Mouse (Mus musculus) intestine, embryonic 16.5 days (tissue): ENCODE results near the gene E2f2. TPM values are rescaled to one million over a fixed set of nuclear protein-coding genes. Genes with fewer than 3 reads are reported as not detected.

Experiments used
- ATAC-seq: fragments of 200-750 bp; cut with Nextera tagmentation; 2 replicates; pipeline ENCODE4 v1.8.0; 2017; ENCODE audit warnings: moderate TSS enrichment, moderate library complexity
- H3K27ac ChIP-seq: fragments of 300-500 bp; sonication (generic); 2 replicates; pipeline ENCODE4 v1.5.1; 2014; ENCODE audit warnings: mild to moderate bottlenecking, low read length
- H3K27me3 ChIP-seq: fragments of 300-500 bp; sonication (generic); replicated peaks from 2 replicates; pipeline ENCODE4 v1.6.1; 2014; ENCODE audit warnings: low read length, control low read depth, mixed read lengths; ENCODE audit not compliant: control insufficient read depth, insufficient read depth
- H3K36me3 ChIP-seq: fragments of 300-500 bp; sonication (generic); 2 replicates; pipeline ENCODE4 v1.6.1; 2014; ENCODE audit warnings: low read length, control low read depth; ENCODE audit not compliant: control insufficient read depth, insufficient read depth
- H3K4me1 ChIP-seq: fragments of 300-500 bp; sonication (generic); 2 replicates; pipeline ENCODE4 v1.6.1; 2014; ENCODE audit warnings: low read length, control low read depth, mixed read lengths; ENCODE audit not compliant: control insufficient read depth, insufficient read depth
- H3K4me2 ChIP-seq: fragments of 300-500 bp; sonication (generic); 2 replicates; pipeline ENCODE4 v1.6.1; 2014; ENCODE audit warnings: low read depth, low read length, control low read depth
- H3K4me3 ChIP-seq: fragments of 300-500 bp; sonication (generic); 2 replicates; pipeline ENCODE4 v1.5.1; 2014; ENCODE audit warnings: mild to moderate bottlenecking, low read length
- H3K9ac ChIP-seq: fragments of 300-500 bp; sonication (generic); 2 replicates; pipeline ENCODE4 v1.6.1; 2014; ENCODE audit warnings: low read depth, low read length
- H3K9me3 ChIP-seq: fragments of 300-500 bp; sonication (generic); 2 replicates; pipeline ENCODE4 v1.6.1; 2016; ENCODE audit warnings: low read length, control low read depth; ENCODE audit not compliant: control insufficient read depth
- WGBS: fragments of 180-500 bp; shearing (Covaris S2); extraction: QIAGEN DNeasy Blood & Tissue Kit; methylation state at CpG from one replicate; pipeline ENCODE4 v1.1.7; 2014; 5-methylcytosine and 5-hydroxymethylcytosine counted together
- polyA plus RNA-seq: library from polyadenylated mRNA; unstranded; fragments of >200 nt; fragmentation: Nextera tagmentation; extraction: Ambion mirVana; gene quantifications from 2 replicates; pipeline ENCODE4 v1.2.1, GENCODE M21; 2015

E2f2 gene
- polyA plus RNA-seq, 1 experiment from 2014 or later, result 9.3 TPM

- Histone ChIP-seq H3K27me3 (no peaks in the 10 kb centered on the region), H3K27ac (peak overlapping the region; percentile 97), H3K4me2 (peak overlapping the region; percentile 96), H3K9ac (peak overlapping the region; percentile 80), H3K9me3 (no peaks in the 10 kb centered on the region; the same call in 1 of the 2 replicates), H3K4me3 (peak overlapping the region; percentile 54), H3K36me3 (no peaks in the 10 kb centered on the region), H3K4me1 (peaks cover 27% of the 10 kb centered on the region)
- ATAC-seq, result peak; percentile 29; the same call in 1 of the 2 replicates
- WGBS, result 7% methylated on average over 15 of the region's 15 CpGs
Observed at GRCm38 (mm10) chr4:136134418-136134977, 37.7 kb upstream of the E2f2 start.

DNA sequence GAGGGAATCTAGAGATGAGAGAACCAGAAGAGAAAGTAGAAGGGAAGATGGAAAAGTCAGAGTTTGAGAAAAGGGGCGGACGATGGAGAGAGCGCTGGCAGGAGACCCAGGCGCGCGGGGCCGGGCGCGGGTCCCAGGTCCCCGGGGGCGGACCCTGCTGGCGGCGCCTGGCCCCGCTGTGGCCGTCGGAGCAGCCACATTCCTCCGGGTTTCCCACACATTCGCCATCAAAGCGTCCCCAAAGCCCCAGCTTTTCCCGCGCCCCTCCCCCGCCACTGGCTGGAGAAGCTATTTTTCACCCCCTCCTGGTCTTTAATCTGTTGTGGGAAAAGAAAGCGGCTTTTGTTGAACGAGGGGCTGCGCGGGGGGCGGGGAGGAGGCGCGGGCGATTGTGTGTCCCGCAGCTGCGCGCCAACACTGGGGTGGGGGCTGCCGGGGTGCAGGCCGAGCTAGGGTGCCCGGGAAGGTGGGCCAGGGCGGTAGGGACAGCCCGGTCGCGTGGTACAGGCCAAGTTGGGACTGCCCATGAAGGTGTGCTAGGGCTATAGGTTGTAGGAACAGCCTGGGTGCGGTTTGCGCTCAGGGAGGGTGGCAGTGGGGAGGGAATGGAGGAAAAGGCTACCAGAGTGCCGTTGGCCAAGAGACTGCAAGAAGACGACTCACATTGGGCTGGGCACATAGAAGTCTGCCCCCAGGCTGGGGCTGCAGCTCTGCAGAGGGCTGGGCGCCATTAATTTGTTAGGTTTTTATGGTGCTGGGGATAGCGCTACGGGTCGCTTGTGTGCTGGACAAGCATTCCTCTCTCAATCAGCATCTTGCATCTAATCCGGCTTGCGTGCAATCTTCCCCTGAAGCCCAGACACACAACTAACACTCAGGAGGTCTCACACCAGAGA, 37.0 kb upstream of the E2f2 start:
- H3K9me3 ChIP-seq, result no peaks in the 10 kb centered on the region
- H3K27ac ChIP-seq, result peak overlapping the region; percentile 97
- H3K4me2 ChIP-seq, result peak overlapping the region; percentile 96
- 3% methylated on average over 50 of the region's 50 CpGs for WGBS
- H3K4me3 ChIP-seq, result peak overlapping the region; percentile 54
- H3K36me3 ChIP-seq, result no peaks in the 10 kb centered on the region
- peak overlapping the region; percentile 80 for H3K9ac ChIP-seq
- peak; percentile 72 for ATAC-seq
- no peaks in the 10 kb centered on the region for H3K27me3 ChIP-seq
- peaks cover 32% of the 10 kb centered on the region for H3K4me1 ChIP-seq

- H3K9ac ChIP-seq, result peak overlapping the region; percentile 80
- H3K27ac ChIP-seq, result peak overlapping the region; percentile 97
- H3K4me1 ChIP-seq, result peaks cover 38% of the 10 kb centered on the region
- no peaks in the 10 kb centered on the region for H3K9me3 ChIP-seq
- H3K36me3 ChIP-seq, result no peaks in the 10 kb centered on the region
- 43% methylated on average over 9 of the region's 9 CpGs for WGBS
- ATAC-seq, result no peak
- peak overlapping the region; percentile 54; the same call in 1 of the 2 replicates for H3K4me3 ChIP-seq
- H3K4me2 ChIP-seq, result peak overlapping the region; percentile 96
- H3K27me3 ChIP-seq, result no peaks in the 10 kb centered on the region
Observed at GRCm38 (mm10) chr4:136135874-136136728, 36.1 kb upstream of the E2f2 start.

DNA sequence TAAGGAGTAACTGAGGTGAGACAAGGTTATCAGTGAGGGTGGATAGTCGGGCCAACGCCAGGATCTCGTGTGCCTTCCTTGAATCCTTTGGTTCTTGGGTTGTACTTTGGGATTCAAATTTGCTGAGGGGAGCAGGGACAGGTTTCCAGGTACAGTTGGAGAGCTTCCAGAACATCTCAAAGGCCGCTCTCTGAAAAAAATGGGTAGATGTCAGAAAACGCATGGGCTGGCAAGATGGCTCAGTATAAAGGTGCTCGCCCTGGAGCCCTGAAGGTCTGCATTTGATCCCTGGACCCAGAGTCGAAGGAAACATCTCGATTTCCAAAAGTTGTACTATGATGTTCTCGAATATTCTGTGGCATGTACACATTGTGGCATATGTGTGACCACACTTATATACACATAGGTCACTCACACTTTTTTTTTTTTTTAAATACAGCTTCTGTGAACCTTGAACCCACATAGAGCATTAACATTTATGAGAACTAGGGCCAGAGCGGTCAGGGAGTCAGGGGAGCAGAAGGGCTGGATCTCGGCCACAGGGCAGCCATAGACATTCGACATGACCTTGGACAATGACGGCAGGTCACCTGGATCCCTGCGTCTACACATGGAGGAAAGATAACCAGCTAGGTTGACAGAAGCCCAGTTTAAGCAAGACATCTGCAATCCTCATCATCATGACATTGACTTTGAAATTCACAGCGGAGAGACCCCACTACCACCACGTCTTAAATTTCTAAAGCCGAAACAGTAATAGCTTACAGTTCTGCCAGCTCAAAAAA, 32.7 kb upstream of the E2f2 start:
- WGBS, result 57% methylated on average over 17 of the region's 17 CpGs
- Histone ChIP-seq H3K4me2 (peak overlapping the region; percentile 52; the same call in 1 of the 2 replicates), H3K27ac (peak overlapping the region; percentile 95), H3K9me3 (no peaks in the 10 kb centered on the region), H3K4me1 (peaks cover 52% of the 10 kb centered on the region), H3K4me3 (no peak overlapping the region), H3K9ac (0 out of 2 replicates have a peak overlapping the region, but pooled peaks have one; percentile 3), H3K36me3 (no peaks in the 10 kb centered on the region), H3K27me3 (no peaks in the 10 kb centered on the region)
- ATAC-seq, result no peak

GRCm38 (mm10) chr4:136140327-136141250, 31.6 kb upstream of the E2f2 start:
- peak; percentile 78 for ATAC-seq
- Histone ChIP-seq H3K4me3 (peak overlapping the region; percentile 11), H3K4me1 (peaks cover 54% of the 10 kb centered on the region)

GRCm38 (mm10) chr4:136142267-136143192, 29.7 kb upstream of the E2f2 start:
- Histone ChIP-seq H3K4me2 (peak overlapping the region; percentile 79), H3K27me3 (no peaks in the 10 kb centered on the region), H3K36me3 (no peaks in the 10 kb centered on the region), H3K9ac (peak overlapping the region; percentile 52), H3K4me3 (peak overlapping the region; percentile 20), H3K9me3 (no peaks in the 10 kb centered on the region), H3K4me1 (peaks cover 62% of the 10 kb centered on the region), H3K27ac (peak overlapping the region; percentile 98)
- WGBS, result 11% methylated on average over 17 of the region's 17 CpGs
- ATAC-seq, result no peak

More at GRCm38 (mm10) chr4:136140327-136141250, 31.6 kb upstream of the E2f2 start:
- peak overlapping the region; percentile 95 for H3K27ac ChIP-seq
- whole genome bisulfite sequencing, result 8% methylated on average over 31 of the region's 31 CpGs
- H3K36me3 ChIP-seq, result no peaks in the 10 kb centered on the region
- H3K9me3 ChIP-seq, result no peaks in the 10 kb centered on the region
- no peaks in the 10 kb centered on the region for H3K27me3 ChIP-seq
- peak overlapping the region; percentile 52 for H3K4me2 ChIP-seq
- H3K9ac ChIP-seq, result peak overlapping the region; percentile 30

- peak; percentile 84 for ATAC-seq
- Histone ChIP-seq H3K4me2 (peak within 1 kb of the TSS; percentile 79), H3K9ac (peak within 1 kb of the TSS; percentile 93), H3K27me3 (no peaks in the 10 kb centered on the region), H3K36me3 (no peaks in the 10 kb centered on the region), H3K4me1 (peaks cover 64% of the 10 kb centered on the region), H3K4me3 (peak within 1 kb of the TSS; percentile 82), H3K9me3 (no peaks in the 10 kb centered on the region), H3K27ac (peak within 1 kb of the TSS; percentile 98)
- WGBS, result under 1% methylated on average over 39 of the region's 39 CpGs
Observed at GRCm38 (mm10) chr4:136143193-136143976, 28.8 kb upstream of the E2f2 start, which contains the start of gene Id3. TSS of gene Id3 (plus strand) at chr4:136143497.
